Mouse (Mus musculus): ENCODE data around the gene Ptpn21.

The Ptpn21 gene

GRCm38 (mm10) chr12:98644852-98645251 is 92.4 kb downstream of the Ptpn21 start:
- DNase-seq, result no peak

- no peak for DNase-seq
These were observed 108.8 kb downstream of the Ptpn21 start for GRCm38 (mm10) chr12:98628260-98628970.

- DNase-seq, result peak; percentile 65 to 69
These were observed 109.6 kb downstream of the Ptpn21 start, which contains the start of gene Spata7 for GRCm38 (mm10) chr12:98627392-98628259. Spata7 (plus strand) TSS chr12:98628157.
